Mouse (Mus musculus): ENCODE results near the gene Rnf19b. TPM values are rescaled to one million over a fixed set of nuclear protein-coding genes. Genes with fewer than 3 reads are reported as not detected.

Rnf19b gene
- total and polyA plus RNA-seq, 3 experiments, result 75.3 to 104 (median 98.3) TPM

DNA sequence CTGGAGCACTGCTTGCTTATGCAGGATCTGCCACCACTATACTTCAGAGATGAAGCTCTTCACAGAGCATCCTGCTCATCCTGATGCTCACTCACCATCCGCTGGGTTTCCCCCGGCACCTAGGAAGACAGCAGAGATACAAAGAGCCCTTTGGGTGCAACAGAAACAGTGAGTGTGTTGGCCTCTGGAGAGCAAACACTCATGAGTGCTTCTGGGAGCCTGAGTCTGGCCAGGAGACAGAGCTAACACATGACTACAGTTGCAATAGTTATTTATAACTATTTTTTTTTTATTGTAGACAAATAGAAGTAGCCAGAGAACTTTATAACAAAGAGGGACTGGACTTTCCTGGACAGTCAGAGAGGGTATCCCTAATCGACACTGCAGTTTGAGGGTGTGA, 36.6 kb upstream of the Rnf19b start:
- in situ Hi-C loops (cut with MboI; ENCODE audit: low pct_ligation_motif_present, low pct_unique_long_range_greater_than_20kb, low sequenced_read_pairs) (no loop called here), dilution Hi-C loops (cut with MboI; ENCODE audit: extremely low pct_ligation_motif_present, extremely low pct_unique_long_range_greater_than_20kb, low sequenced_read_pairs) (no loop called here)
- no peak for DNase-seq (ENCODE audit: extremely low read depth)
- TF ChIP-seq IRF4 (IDR thresholded peaks at IDR 0.05; ENCODE audit: low read depth, low read length), result no peak
- TF ChIP-seq USF2 (conservative IDR thresholded peaks at IDR 0.05; ENCODE audit: low read depth, low read length), result no peak
- TF ChIP-seq E2F4 (IDR thresholded peaks at IDR 0.05; ENCODE audit: insufficient replicate concordance, low read depth, low read length), result no peak
- TF ChIP-seq RCOR1 (conservative IDR thresholded peaks at IDR 0.05; ENCODE audit: low read depth, low read length), result no peak
- Histone ChIP-seq H3K4me2 (ENCODE audit: insufficient read depth, low read depth, poor library complexity, severe bottlenecking) (no peak overlapping the region), H3K36me3 (replicated peaks in 1 of 2; ENCODE audit: control insufficient read depth in 1 of 2, insufficient read depth in 1 of 2, low read length in 1 of 2) (no peaks in the 10 kb centered on the region), H3K27ac (ENCODE audit: insufficient read depth, low read depth) (no peak overlapping the region), H3K9ac (ENCODE audit: insufficient read depth, low read depth) (no peak overlapping the region), H3K79me2 (replicated peaks; ENCODE audit: control insufficient read depth, extremely low read depth, insufficient read depth, poor library complexity, severe bottlenecking) (no peaks in the 10 kb centered on the region), H3K27me3 (replicated peaks) (no peaks in the 10 kb centered on the region), H3K9me3 (replicated peaks; ENCODE audit: low read length) (peaks cover 5% of the 10 kb centered on the region), H3K4me1 (ENCODE audit: control insufficient read depth in 1 of 2, insufficient read depth in 2 of 2) (peaks cover 15 to 50% of the 10 kb centered on the region in 2 experiments), H3K4me3 (replicated peaks in 1 of 3; ENCODE audit: low read depth in 2 of 3, low read length in 2 of 3, poor library complexity in 1 of 3) (no peak overlapping the region)

GRCm38 (mm10) chr4:129021886-129022285, 36.2 kb upstream of the Rnf19b start:
- no peaks in the 10 kb centered on the region for H3K79me2 ChIP-seq (replicated peaks; ENCODE audit: control insufficient read depth, extremely low read depth, insufficient read depth, poor library complexity, severe bottlenecking)
- peaks cover 5% of the 10 kb centered on the region for H3K9me3 ChIP-seq (replicated peaks; ENCODE audit: low read length)
- H3K27me3 ChIP-seq (replicated peaks), result no peaks in the 10 kb centered on the region
- TF ChIP-seq MYC (IDR thresholded peaks at IDR 0.05; ENCODE audit: low read depth, low read length), result no peak
- no peak for TF ChIP-seq UBTF (IDR thresholded peaks at IDR 0.05; ENCODE audit: low read depth, low read length)
- no peak for TF ChIP-seq ELF1 (IDR thresholded peaks at IDR 0.05; ENCODE audit: low read depth, low read length)
- no peak for TF ChIP-seq HCFC1 (IDR thresholded peaks at IDR 0.05; ENCODE audit: low read depth, low read length)
- no peak for TF ChIP-seq TCF12 (IDR thresholded peaks at IDR 0.05; ENCODE audit: low read depth, low read length)
- no peak for TF ChIP-seq USF1 (IDR thresholded peaks at IDR 0.05; ENCODE audit: low read depth, low read length)
- TF ChIP-seq NELFE (IDR thresholded peaks at IDR 0.05; ENCODE audit: low read depth, low read length), result no peak
- TF ChIP-seq ZNF384 (IDR thresholded peaks at IDR 0.05; ENCODE audit: low read depth, low read length), result no peak
- TF ChIP-seq ETS1 (conservative IDR thresholded peaks at IDR 0.05; ENCODE audit: low read depth, low read length), result no peak
- TF ChIP-seq BHLHE40 (IDR thresholded peaks at IDR 0.05; ENCODE audit: low read depth, low read length), result no peak
- no peak for TF ChIP-seq PAX5 (IDR thresholded peaks at IDR 0.05; ENCODE audit: low read length)
- TF ChIP-seq ZKSCAN1 (IDR thresholded peaks at IDR 0.05; ENCODE audit: borderline replicate concordance, low read depth, low read length), result no peak
- TF ChIP-seq CHD2 (IDR thresholded peaks at IDR 0.05; ENCODE audit: low read length), result no peak
- no peak for TF ChIP-seq IRF4 (IDR thresholded peaks at IDR 0.05; ENCODE audit: low read depth, low read length)
- no peak for TF ChIP-seq SIN3A (IDR thresholded peaks at IDR 0.05; ENCODE audit: low read length)
- TF ChIP-seq CTCF (conservative IDR thresholded peaks at IDR 0.05 in 1 of 2, IDR thresholded peaks at IDR 0.05 in 1 of 2; ENCODE audit: low read depth in 2 of 2, low read length in 2 of 2), result no peak
- no peak for TF ChIP-seq NRF1 (IDR thresholded peaks at IDR 0.05; ENCODE audit: low read depth, low read length)
- no peak for TF ChIP-seq MEF2A (IDR thresholded peaks at IDR 0.05; ENCODE audit: borderline replicate concordance, low read depth, low read length)
- TF ChIP-seq GABPA (IDR thresholded peaks at IDR 0.05; ENCODE audit: insufficient replicate concordance, low read depth, low read length), result no peak
- no peak overlapping the region for H3K4me2 ChIP-seq (ENCODE audit: insufficient read depth, low read depth, poor library complexity, severe bottlenecking)
- in situ Hi-C loops (cut with MboI; ENCODE audit: low pct_ligation_motif_present, low pct_unique_long_range_greater_than_20kb, low sequenced_read_pairs), result no loop called here
- H3K4me1 ChIP-seq (ENCODE audit: control insufficient read depth in 1 of 2, insufficient read depth in 2 of 2), result peaks cover 15 to 45% of the 10 kb centered on the region in 2 experiments
- dilution Hi-C loops (cut with MboI; ENCODE audit: extremely low pct_ligation_motif_present, extremely low pct_unique_long_range_greater_than_20kb, low sequenced_read_pairs), result no loop called here
- DNase-seq (ENCODE audit: extremely low read depth), result no peak
- no peaks in the 10 kb centered on the region for H3K36me3 ChIP-seq (replicated peaks in 1 of 2; ENCODE audit: control insufficient read depth in 1 of 2, insufficient read depth in 1 of 2, low read length in 1 of 2)
- H3K27ac ChIP-seq (ENCODE audit: insufficient read depth, low read depth), result no peak overlapping the region
- no peak overlapping the region for H3K4me3 ChIP-seq (replicated peaks in 1 of 3; ENCODE audit: low read depth in 2 of 3, low read length in 2 of 3, poor library complexity in 1 of 3)
- H3K9ac ChIP-seq (ENCODE audit: insufficient read depth, low read depth), result no peak overlapping the region

Data from CH12.LX (cell line).